Mouse (Mus musculus): ENCODE measurements around the gene Lhpp. TPM values are rescaled to one million over a fixed set of nuclear protein-coding genes. Genes with fewer than 3 reads are reported as not detected.

Lhpp gene
- polyA plus RNA-seq, 1 experiment from 2014 or later, result 16.8 TPM

GRCm38 (mm10) chr7:132604720-132605119 lies 5.7 kb upstream of the Lhpp start:
- WGBS, result 81% methylated on average over 4 of the region's 4 CpGs
- Histone ChIP-seq H3K4me3 (replicated peaks; ENCODE audit: low read depth, low read length) (no peak overlapping the region), H3K4me2 (ENCODE audit: low read length) (no peak overlapping the region), H3K36me3 (ENCODE audit: insufficient read depth, low read length) (no peaks in the 10 kb centered on the region), H3K9me3 (replicated peaks; ENCODE audit: low read length) (no peaks in the 10 kb centered on the region), H3K9ac (ENCODE audit: low read depth, low read length) (no peak overlapping the region), H3K4me1 (replicated peaks; ENCODE audit: insufficient read depth, low read length) (peaks cover 3% of the 10 kb centered on the region; the same call in 1 of the 2 replicates), H3K27ac (no peak overlapping the region), H3K27me3 (ENCODE audit: insufficient read depth, low read length) (peaks cover 31% of the 10 kb centered on the region)
- DNase-seq (ENCODE audit: low spot score), result no peak
- no peak for ATAC-seq (replicated peaks; ENCODE audit: low FRiP score, low read depth)
- TF ChIP-seq CTCF (IDR thresholded peaks at IDR 0.05; ENCODE audit: low read depth), result no peak

GRCm38 (mm10) chr7:132605689-132606088 lies 4.7 kb upstream of the Lhpp start:
- Histone ChIP-seq H3K9ac (ENCODE audit: low read depth, low read length) (no peak overlapping the region), H3K36me3 (ENCODE audit: insufficient read depth, low read length) (no peaks in the 10 kb centered on the region), H3K4me2 (ENCODE audit: low read length) (no peak overlapping the region), H3K4me1 (replicated peaks; ENCODE audit: insufficient read depth, low read length) (no peaks in the 10 kb centered on the region; the same call in 1 of the 2 replicates), H3K4me3 (replicated peaks; ENCODE audit: low read depth, low read length) (no peak overlapping the region), H3K9me3 (replicated peaks; ENCODE audit: low read length) (no peaks in the 10 kb centered on the region), H3K27me3 (ENCODE audit: insufficient read depth, low read length) (peaks cover 22% of the 10 kb centered on the region), H3K27ac (no peak overlapping the region)
- DNase-seq (ENCODE audit: low spot score), result no peak
- ATAC-seq (replicated peaks; ENCODE audit: low FRiP score, low read depth), result no peak
- WGBS, result 44% methylated on average over 5 of the region's 5 CpGs
- no peak for TF ChIP-seq CTCF (IDR thresholded peaks at IDR 0.05; ENCODE audit: low read depth)

GRCm38 (mm10) chr7:132608316-132609020 lies 2.0 kb upstream of the Lhpp start:
- Histone ChIP-seq H3K36me3 (ENCODE audit: insufficient read depth, low read length) (no peaks in the 10 kb centered on the region), H3K4me3 (replicated peaks; ENCODE audit: low read depth, low read length) (no peak overlapping the region), H3K9ac (ENCODE audit: low read depth, low read length) (no peak overlapping the region), H3K27ac (no peak overlapping the region), H3K4me2 (ENCODE audit: low read length) (no peak overlapping the region), H3K27me3 (ENCODE audit: insufficient read depth, low read length) (peaks cover 4% of the 10 kb centered on the region; the same call in 1 of the 2 replicates), H3K9me3 (replicated peaks; ENCODE audit: low read length) (no peaks in the 10 kb centered on the region), H3K4me1 (replicated peaks; ENCODE audit: insufficient read depth, low read length) (no peaks in the 10 kb centered on the region; the same call in 1 of the 2 replicates)
- DNase-seq (ENCODE audit: low spot score) (no peak), ATAC-seq (replicated peaks; ENCODE audit: low FRiP score, low read depth) (no peak)
- 93% methylated on average over 4 of the region's 4 CpGs for WGBS
- no peak for TF ChIP-seq CTCF (IDR thresholded peaks at IDR 0.05; ENCODE audit: low read depth)

GRCm38 (mm10) chr7:132611530-132611929 lies 1.1 kb downstream of the Lhpp start:
- no peaks in the 10 kb centered on the region; the same call in 1 of the 2 replicates for H3K4me1 ChIP-seq (replicated peaks; ENCODE audit: insufficient read depth, low read length)
- H3K27ac ChIP-seq, result no peak overlapping the region
- H3K4me3 ChIP-seq (replicated peaks; ENCODE audit: low read depth, low read length), result no peak overlapping the region
- H3K9ac ChIP-seq (ENCODE audit: low read depth, low read length), result no peak overlapping the region
- DNase-seq (ENCODE audit: low spot score), result no peak
- H3K36me3 ChIP-seq (ENCODE audit: insufficient read depth, low read length), result no peaks in the 10 kb centered on the region
- 99% methylated on average over 8 of the region's 8 CpGs for WGBS
- H3K9me3 ChIP-seq (replicated peaks; ENCODE audit: low read length), result no peaks in the 10 kb centered on the region
- no peak for ATAC-seq (replicated peaks; ENCODE audit: low FRiP score, low read depth)
- no peak for TF ChIP-seq CTCF (IDR thresholded peaks at IDR 0.05; ENCODE audit: low read depth)
- no peaks in the 10 kb centered on the region for H3K27me3 ChIP-seq (ENCODE audit: insufficient read depth, low read length)
- H3K4me2 ChIP-seq (ENCODE audit: low read length), result no peak overlapping the region

- whole genome bisulfite sequencing, result 19% methylated on average over 3 of the region's 3 CpGs
- H3K27me3 ChIP-seq (ENCODE audit: insufficient read depth, low read length), result no peaks in the 10 kb centered on the region
- no peak for TF ChIP-seq CTCF (IDR thresholded peaks at IDR 0.05; ENCODE audit: low read depth)
- H3K4me3 ChIP-seq (replicated peaks; ENCODE audit: low read depth, low read length), result no peak overlapping the region
- H3K27ac ChIP-seq, result no peak overlapping the region
- no peak overlapping the region for H3K9ac ChIP-seq (ENCODE audit: low read depth, low read length)
- DNase-seq (ENCODE audit: low spot score) (no peak), ATAC-seq (replicated peaks; ENCODE audit: low FRiP score, low read depth) (no peak)
- no peaks in the 10 kb centered on the region for H3K36me3 ChIP-seq (ENCODE audit: insufficient read depth, low read length)
- H3K9me3 ChIP-seq (replicated peaks; ENCODE audit: low read length), result no peaks in the 10 kb centered on the region
- H3K4me1 ChIP-seq (replicated peaks; ENCODE audit: insufficient read depth, low read length), result no peaks in the 10 kb centered on the region; the same call in 1 of the 2 replicates
- H3K4me2 ChIP-seq (ENCODE audit: low read length), result no peak overlapping the region
Measured at GRCm38 (mm10) chr7:132615346-132615745, 4.9 kb downstream of the Lhpp start.

GRCm38 (mm10) chr7:132616391-132616790 lies 6.0 kb downstream of the Lhpp start:
- H3K4me2 ChIP-seq (ENCODE audit: low read length), result no peak overlapping the region
- no peaks in the 10 kb centered on the region for H3K9me3 ChIP-seq (replicated peaks; ENCODE audit: low read length)
- H3K9ac ChIP-seq (ENCODE audit: low read depth, low read length), result no peak overlapping the region
- no peaks in the 10 kb centered on the region for H3K4me1 ChIP-seq (replicated peaks; ENCODE audit: insufficient read depth, low read length)
- H3K4me3 ChIP-seq (replicated peaks; ENCODE audit: low read depth, low read length), result no peak overlapping the region
- no peaks in the 10 kb centered on the region for H3K36me3 ChIP-seq (ENCODE audit: insufficient read depth, low read length)
- no peak for TF ChIP-seq CTCF (IDR thresholded peaks at IDR 0.05; ENCODE audit: low read depth)
- 65% methylated on average over 6 of the region's 6 CpGs for WGBS
- no peaks in the 10 kb centered on the region for H3K27me3 ChIP-seq (ENCODE audit: insufficient read depth, low read length)
- ATAC-seq (replicated peaks; ENCODE audit: low FRiP score, low read depth) (no peak), DNase-seq (ENCODE audit: low spot score) (no peak)
- no peak overlapping the region for H3K27ac ChIP-seq
